ENCODE assay signal across 8 mouse cellular contexts in the genomic region with DNA sequence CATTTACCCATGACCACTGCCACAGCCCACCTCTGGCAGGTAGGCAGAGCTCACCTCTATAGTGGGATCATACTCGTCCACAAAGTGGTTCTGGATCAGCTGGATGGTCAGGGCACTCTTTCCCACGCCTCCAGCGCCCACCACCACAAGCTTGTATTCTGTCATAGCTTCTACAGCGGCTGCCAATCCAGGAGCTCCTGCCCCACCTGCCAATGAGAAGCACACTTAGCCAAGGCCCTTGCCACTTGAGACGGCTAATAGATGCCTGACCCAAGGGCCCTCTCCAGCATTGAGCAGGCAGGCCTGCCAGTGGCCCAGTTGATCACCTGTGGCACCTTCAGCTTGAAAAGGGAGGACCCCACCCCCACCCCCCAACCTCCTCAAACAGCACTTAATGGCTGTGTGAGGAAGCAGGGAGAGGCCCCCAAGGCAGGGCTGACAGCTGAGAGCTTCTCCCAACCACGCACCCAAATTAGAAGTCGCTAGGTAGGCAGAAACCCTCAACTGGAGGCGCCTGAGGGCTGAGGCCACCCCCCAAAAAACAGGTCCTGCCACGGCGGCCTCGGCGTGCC. TPM values are rescaled to one million over a fixed set of nuclear protein-coding genes. Genes with fewer than 3 reads are reported as not detected.
A peak's percentile ranks its signal among the peaks of the same experiment; 100 is the strongest.
DNase-seq lines count a peak whose midpoint lies in the region; ATAC-seq and TF ChIP-seq lines count a peak whose summit lies in the region.

No protein-coding gene starts in this region.

- peak overlapping the region; percentile 90 for H3K4me3 ChIP-seq in heart, embryonic 11.5 days (ENCODE audit: low read depth, low read length)
- H3K4me3 ChIP-seq in MEL (ENCODE audit: control insufficient read depth in 1 of 2, insufficient read depth in 1 of 2, low read depth in 2 of 2, low read length in 2 of 2): peak overlapping the region; percentile 96
- H3K4me3 ChIP-seq in hindbrain, embryonic 12.5 days: peak overlapping the region; percentile 97
- H3K4me3 ChIP-seq in lung, postnatal 0 days (ENCODE audit: low read depth, low read length): peak overlapping the region; percentile 90

- no peak for TF ChIP-seq POLR2A in MEL (IDR thresholded peaks at IDR 0.05; ENCODE audit: control insufficient read depth in 1 of 2, insufficient read depth in 1 of 2, low read depth in 1 of 2, low read length in 2 of 2, poor library complexity in 1 of 2)

- H3K4me1 ChIP-seq in heart, embryonic 11.5 days (ENCODE audit: control insufficient read depth, insufficient read depth, low read length): peaks cover 16% of the 10 kb centered on the region
- peaks cover 6 to 29% of the 10 kb centered on the region in 2 experiments; a peak in 3 of 4 replicates for H3K4me1 ChIP-seq in MEL (ENCODE audit: control insufficient read depth in 1 of 2, insufficient read depth in 2 of 2, low read length in 2 of 2)
- peaks cover 27% of the 10 kb centered on the region for H3K4me1 ChIP-seq in hindbrain, embryonic 12.5 days
- peaks cover 14% of the 10 kb centered on the region; the same call in 1 of the 2 replicates for H3K4me1 ChIP-seq in lung, postnatal 0 days (ENCODE audit: insufficient read depth, low read depth, low read length)

- H3K4me2 ChIP-seq in heart, embryonic 11.5 days: peak overlapping the region; percentile 74
- peak overlapping the region; percentile 94 for H3K4me2 ChIP-seq in hindbrain, embryonic 12.5 days (replicated peaks)
- peak overlapping the region; percentile 93 for H3K4me2 ChIP-seq in lung, postnatal 0 days (replicated peaks; ENCODE audit: low read depth, low read length)

- no peak for DNase-seq in heart, adult 18-20 months
- peak; percentile 60 for DNase-seq in MEL (ENCODE audit: low read depth, low spot score)
- DNase-seq in lung, postnatal 0 days (ENCODE audit: low spot score): peak; percentile 86
- peak; percentile 36 for DNase-seq in testis, postnatal 14 days (ENCODE audit: low spot score)
- DNase-seq in urinary bladder, adult 2 months (ENCODE audit: low spot score): no peak
- DNase-seq in kidney, postnatal 36 days: no peak

- ATAC-seq in heart, embryonic 11.5 days (replicated peaks; ENCODE audit: insufficient number of reproducible peaks, low FRiP score, low TSS enrichment): no peak
- no peak; the same call in 1 of the 2 replicates for ATAC-seq in hindbrain, embryonic 12.5 days (ENCODE audit: low FRiP score)
- ATAC-seq in lung, postnatal 0 days: peak; percentile 19

- peak overlapping the region; percentile 95 for H3K9ac ChIP-seq in heart, embryonic 11.5 days (ENCODE audit: low read depth, low read length)
- H3K9ac ChIP-seq in MEL (ENCODE audit: control insufficient read depth, low read depth, low read length, poor library complexity, severe bottlenecking): peak overlapping the region; percentile 97
- H3K9ac ChIP-seq in hindbrain, embryonic 12.5 days: peak overlapping the region; percentile 93
- H3K9ac ChIP-seq in lung, postnatal 0 days (replicated peaks; ENCODE audit: low read depth): peak overlapping the region; percentile 83

- TF ChIP-seq CTCF in MEL (IDR thresholded peaks at IDR 0.05 in 2 of 3, conservative IDR thresholded peaks at IDR 0.05 in 1 of 3; ENCODE audit: control insufficient read depth in 1 of 3, insufficient read depth in 1 of 3, low read depth in 2 of 3, low read length in 3 of 3, poor library complexity in 1 of 3, severe bottlenecking in 1 of 3): no peak
- TF ChIP-seq CTCF in lung, postnatal 0 days (IDR thresholded peaks at IDR 0.05): no peak

- no peak for TF ChIP-seq EP300 in MEL (IDR thresholded peaks at IDR 0.05; ENCODE audit: low read depth in 1 of 2, low read length in 2 of 2)
- TF ChIP-seq EP300 in lung, postnatal 0 days (IDR thresholded peaks at IDR 0.05): no peak

- H3K36me3 ChIP-seq in heart, embryonic 11.5 days (ENCODE audit: control insufficient read depth, insufficient read depth, low read length): peaks cover 12% of the 10 kb centered on the region
- peaks cover 2 to 18% of the 10 kb centered on the region in 2 experiments; a peak in 3 of 4 replicates for H3K36me3 ChIP-seq in MEL (ENCODE audit: control insufficient read depth in 1 of 2, insufficient read depth in 2 of 2, low read length in 2 of 2)
- peaks cover 34% of the 10 kb centered on the region for H3K36me3 ChIP-seq in hindbrain, embryonic 12.5 days
- peaks cover 29% of the 10 kb centered on the region for H3K36me3 ChIP-seq in lung, postnatal 0 days (ENCODE audit: insufficient read depth, low read length)

- H3K27ac ChIP-seq in heart, embryonic 11.5 days (ENCODE audit: low read depth, low read length): peak overlapping the region; percentile 77
- H3K27ac ChIP-seq in MEL (ENCODE audit: control insufficient read depth, low read depth, low read length): peak overlapping the region; percentile 37; the same call in 1 of the 2 replicates
- peak overlapping the region; percentile 85; the same call in 1 of the 2 replicates for H3K27ac ChIP-seq in hindbrain, embryonic 12.5 days
- peak overlapping the region; percentile 90 for H3K27ac ChIP-seq in lung, postnatal 0 days (ENCODE audit: low read length)

- 28% methylated on average over 12 of the region's 12 CpGs for WGBS in heart, embryonic 11.5 days (ENCODE audit: insufficient replicate concordance)
- 31% methylated on average over 12 of the region's 12 CpGs for WGBS in hindbrain, embryonic 12.5 days
- 20% methylated on average over 12 of the region's 12 CpGs for WGBS in lung, postnatal 0 days

- peaks cover 12% of the 10 kb centered on the region for H3K79me2 ChIP-seq in MEL (ENCODE audit: control insufficient read depth, insufficient read depth, low read length, poor library complexity)

- no peaks in the 10 kb centered on the region for H3K27me3 ChIP-seq in heart, embryonic 11.5 days (ENCODE audit: control insufficient read depth, insufficient read depth, low read length)
- no peaks in the 10 kb centered on the region for H3K27me3 ChIP-seq in MEL (ENCODE audit: control insufficient read depth in 1 of 2, insufficient read depth in 2 of 2, low read length in 2 of 2)
- H3K27me3 ChIP-seq in hindbrain, embryonic 12.5 days: no peaks in the 10 kb centered on the region
- no peaks in the 10 kb centered on the region for H3K27me3 ChIP-seq in lung, postnatal 0 days (replicated peaks; ENCODE audit: insufficient read depth, low read length)

- no peak for TF ChIP-seq RAD21 in MEL (IDR thresholded peaks at IDR 0.05; ENCODE audit: low read depth, low read length)

- H3K9me3 ChIP-seq in heart, embryonic 11.5 days (replicated peaks; ENCODE audit: control insufficient read depth, low read length): no peaks in the 10 kb centered on the region
- H3K9me3 ChIP-seq in MEL (replicated peaks; ENCODE audit: insufficient read depth, low read length): no peaks in the 10 kb centered on the region
- no peaks in the 10 kb centered on the region for H3K9me3 ChIP-seq in hindbrain, embryonic 12.5 days (replicated peaks)
- H3K9me3 ChIP-seq in lung, postnatal 0 days (ENCODE audit: low read length): no peaks in the 10 kb centered on the region

RNA-seq across cellular contexts. Expression of a gene that starts 0.9 kb away (rescaled TPM):
- 73.1 and 80.9 TPM in 2 replicates for polyA plus RNA-seq in heart, embryonic 11.5 days (2014; fragmentation: Nextera tagmentation; extraction: Ambion mirVana)
- total RNA-seq in heart, adult 18-20 months (2021): 100 to 1,000 TPM in 1 of 2 experiments, 10 to 100 TPM in 1; 91.4 to 103 TPM
- total RNA-seq in MEL (2012; rRNA removed): 137 and 183 TPM in 2 replicates
- polyA plus RNA-seq in MEL (2012; ENCODE audit: insufficient read depth in 1 of 2, insufficient read length in 2 of 2, low read depth in 1 of 2, low replicate concordance in 2 of 2, missing spikeins in 1 of 2): 100 to 1,000 TPM in 1 of 2 experiments, not detected in 1; 149 TPM
- 95.1 and 103 TPM in 2 replicates for polyA plus RNA-seq in hindbrain, embryonic 12.5 days (2016; fragmentation: Nextera tagmentation; extraction: Ambion mirVana)
- 121 and 126 TPM in 2 replicates for polyA plus RNA-seq in lung, postnatal 0 days (2015; fragmentation: Nextera tagmentation; extraction: Ambion mirVana)
- polyA plus RNA-seq in urinary bladder, adult 2 months (2012; rRNA removed): 114 and 129 TPM in 2 replicates

RNA-seq across cellular contexts. Expression of a gene that starts 1.1 kb away (rescaled TPM):
- polyA plus RNA-seq in heart, embryonic 11.5 days (2014; fragmentation: Nextera tagmentation; extraction: Ambion mirVana): 1.6 TPM in 2 replicates
- total RNA-seq in heart, adult 18-20 months (2021): 1 to 10 TPM; 2.0 to 3.4 TPM
- total RNA-seq in MEL (2012; rRNA removed): 1.0 and 1.6 TPM in 2 replicates
- polyA plus RNA-seq in MEL (2012; ENCODE audit: insufficient read depth in 1 of 2, insufficient read length in 2 of 2, low read depth in 1 of 2, low replicate concordance in 2 of 2, missing spikeins in 1 of 2): 1 to 10 TPM in 1 of 2 experiments, not detected in 1; 5.5 TPM
- 10.8 and 12.2 TPM in 2 replicates for polyA plus RNA-seq in hindbrain, embryonic 12.5 days (2016; fragmentation: Nextera tagmentation; extraction: Ambion mirVana)
- 6.8 and 7.4 TPM in 2 replicates for polyA plus RNA-seq in lung, postnatal 0 days (2015; fragmentation: Nextera tagmentation; extraction: Ambion mirVana)
- polyA plus RNA-seq in urinary bladder, adult 2 months (2012; rRNA removed): 5.2 and 5.8 TPM in 2 replicates

RNA-seq across cellular contexts. Expression of a gene that starts 20.2 kb away (rescaled TPM):
- 95.3 and 103 TPM in 2 replicates for polyA plus RNA-seq in heart, embryonic 11.5 days (2014; fragmentation: Nextera tagmentation; extraction: Ambion mirVana)
- total RNA-seq in heart, adult 18-20 months (2021): 10 to 100 TPM; 71.5 to 77.6 TPM
- 69.6 and 71.4 TPM in 2 replicates for total RNA-seq in MEL (2012; rRNA removed)
- polyA plus RNA-seq in MEL (2012; ENCODE audit: insufficient read depth in 1 of 2, insufficient read length in 2 of 2, low read depth in 1 of 2, low replicate concordance in 2 of 2, missing spikeins in 1 of 2): 10 to 100 TPM in 1 of 2 experiments, not detected in 1; 94.5 TPM
- polyA plus RNA-seq in hindbrain, embryonic 12.5 days (2016; fragmentation: Nextera tagmentation; extraction: Ambion mirVana): 61.0 and 61.9 TPM in 2 replicates
- polyA plus RNA-seq in lung, postnatal 0 days (2015; fragmentation: Nextera tagmentation; extraction: Ambion mirVana): 181 and 187 TPM in 2 replicates
- 126 and 135 TPM in 2 replicates for polyA plus RNA-seq in urinary bladder, adult 2 months (2012; rRNA removed)

RNA-seq across cellular contexts. Expression of a gene that starts 21.0 kb away (rescaled TPM):
- polyA plus RNA-seq in heart, embryonic 11.5 days (2014; fragmentation: Nextera tagmentation; extraction: Ambion mirVana): 0.46 and 0.99 TPM in 2 replicates
- not detected for total RNA-seq in heart, adult 18-20 months (2021)
- total RNA-seq in MEL (2012; rRNA removed): not detected in 2 replicates
- under 1 TPM in 1 of 2 experiments, not detected in 1; 0.43 TPM for polyA plus RNA-seq in MEL (2012; ENCODE audit: insufficient read depth in 1 of 2, insufficient read length in 2 of 2, low read depth in 1 of 2, low replicate concordance in 2 of 2, missing spikeins in 1 of 2)
- 3.3 and 3.9 TPM in 2 replicates for polyA plus RNA-seq in hindbrain, embryonic 12.5 days (2016; fragmentation: Nextera tagmentation; extraction: Ambion mirVana)
- polyA plus RNA-seq in lung, postnatal 0 days (2015; fragmentation: Nextera tagmentation; extraction: Ambion mirVana): 0.97 and 1.0 TPM in 2 replicates
- polyA plus RNA-seq in urinary bladder, adult 2 months (2012; rRNA removed): 8.4 and 11.6 TPM in 2 replicates

RNA-seq across cellular contexts. Expression of a gene that starts 22.8 kb away (rescaled TPM):
- polyA plus RNA-seq in heart, embryonic 11.5 days (2014; fragmentation: Nextera tagmentation; extraction: Ambion mirVana): 14.3 and 17.5 TPM in 2 replicates
- total RNA-seq in heart, adult 18-20 months (2021): under 1 TPM; 0.57 to 0.87 TPM
- 7.0 and 7.6 TPM in 2 replicates for total RNA-seq in MEL (2012; rRNA removed)
- polyA plus RNA-seq in MEL (2012; ENCODE audit: insufficient read depth in 1 of 2, insufficient read length in 2 of 2, low read depth in 1 of 2, low replicate concordance in 2 of 2, missing spikeins in 1 of 2): 1 to 10 TPM in 1 of 2 experiments, not detected in 1; 9.5 TPM
- polyA plus RNA-seq in hindbrain, embryonic 12.5 days (2016; fragmentation: Nextera tagmentation; extraction: Ambion mirVana): 34.7 and 35.6 TPM in 2 replicates
- polyA plus RNA-seq in lung, postnatal 0 days (2015; fragmentation: Nextera tagmentation; extraction: Ambion mirVana): 93.6 and 98.7 TPM in 2 replicates
- 97.6 and 157 TPM in 2 replicates for polyA plus RNA-seq in urinary bladder, adult 2 months (2012; rRNA removed)

Comparison
In these comparisons a context has a peak if more than half of its experiments do, and no peak if none do; other contexts are left out.
1. H3K27ac ChIP-seq: peak in every context shown above with its lines; median percentile 90 in lung, postnatal 0 days; 85 in hindbrain, embryonic 12.5 days; 77 in heart, embryonic 11.5 days; 37 in MEL.
2. DNase-seq: peak in MEL (single experiment), lung, postnatal 0 days (single experiment) and testis, postnatal 14 days (single experiment); none in heart, adult 18-20 months (0 of 2), urinary bladder, adult 2 months (single experiment) and kidney, postnatal 36 days (0 of 2).
3. Peak in every context shown above with its lines, with median percentiles within 50 percentile points of each other: H3K4me2 ChIP-seq, H3K4me3 ChIP-seq and H3K9ac ChIP-seq.